Mouse (Mus musculus) hindbrain, embryonic 16.5 days (tissue): ENCODE measurements around the gene Kazn. TPM values are rescaled to one million over a fixed set of nuclear protein-coding genes. Genes with fewer than 3 reads are reported as not detected.

ENCODE experiments used
- ATAC-seq: fragments of 200-750 bp; cut with Nextera tagmentation; 2 replicates; pipeline ENCODE4 v1.8.0; 2017; ENCODE audit warnings: moderate TSS enrichment, moderate library complexity
- H3K27ac ChIP-seq: fragments of 300-500 bp; sonication (generic); 2 replicates; pipeline ENCODE4 v1.5.1; 2014; ENCODE audit warnings: low read depth, mild to moderate bottlenecking, control low read depth, low read length, moderate library complexity
- H3K27me3 ChIP-seq: fragments of 300-500 bp; sonication (generic); replicated peaks from 2 replicates; pipeline ENCODE4 v1.6.1; 2014; ENCODE audit warnings: low read length; ENCODE audit not compliant: control insufficient read depth, insufficient read depth
- H3K36me3 ChIP-seq: fragments of 300-500 bp; sonication (generic); 2 replicates; pipeline ENCODE4 v1.6.1; 2014; ENCODE audit warnings: mild to moderate bottlenecking, low read length, moderate library complexity, mixed read lengths; ENCODE audit not compliant: control insufficient read depth, insufficient read depth
- H3K4me1 ChIP-seq: fragments of 300-500 bp; sonication (generic); 2 replicates; pipeline ENCODE4 v1.6.1; 2014; ENCODE audit warnings: low read depth, low read length; ENCODE audit not compliant: control insufficient read depth, insufficient read depth
- H3K4me2 ChIP-seq: fragments of 300-500 bp; sonication (generic); 2 replicates; pipeline ENCODE4 v1.6.1; 2014; ENCODE audit warnings: mild to moderate bottlenecking, low read length, control low read depth, moderate library complexity
- H3K4me3 ChIP-seq: fragments of 300-500 bp; sonication (generic); 2 replicates; pipeline ENCODE4 v1.5.1; 2014; ENCODE audit warnings: mild to moderate bottlenecking, low read length, control low read depth, moderate library complexity
- H3K9ac ChIP-seq: fragments of 300-500 bp; sonication (generic); 2 replicates; pipeline ENCODE4 v1.6.1; 2014; ENCODE audit warnings: low read depth, mild to moderate bottlenecking, control low read depth, low read length, moderate library complexity
- H3K9me3 ChIP-seq: fragments of 300-500 bp; sonication (generic); 2 replicates; pipeline ENCODE4 v1.6.1; 2014; ENCODE audit warnings: mild to moderate bottlenecking, low read length, moderate library complexity; ENCODE audit not compliant: control insufficient read depth
- whole genome bisulfite sequencing: fragments of 180-500 bp; shearing (Covaris S2); extraction: QIAGEN DNeasy Blood & Tissue Kit; methylation state at CpG from one replicate; pipeline ENCODE4 v1.1.7; 2014; 5-methylcytosine and 5-hydroxymethylcytosine counted together
- polyA plus RNA-seq: library from polyadenylated mRNA; unstranded; fragments of >200 nt; fragmentation: Nextera tagmentation; extraction: Ambion mirVana; gene quantifications from 2 replicates; pipeline ENCODE4 v1.2.1, GENCODE M21; 2015

Kazn gene
- polyA plus RNA-seq, 1 experiment from 2014 or later = 26.4 TPM

- Histone ChIP-seq H3K27me3 (no peaks in the 10 kb centered on the region), H3K4me1 (peaks cover 4% of the 10 kb centered on the region; the same call in 1 of the 2 replicates), H3K9ac (no peak overlapping the region), H3K4me3 (no peak overlapping the region), H3K4me2 (no peak overlapping the region), H3K36me3 (no peaks in the 10 kb centered on the region), H3K27ac (no peak overlapping the region), H3K9me3 (no peaks in the 10 kb centered on the region)
- ATAC-seq = peak; percentile 43
- 6% methylated on average over 5 of the region's 5 CpGs for WGBS
Measured at GRCm38 (mm10) chr4:142248426-142248825, 9.2 kb upstream of the Kazn start.

- H3K4me3 ChIP-seq = no peak overlapping the region
- no peaks in the 10 kb centered on the region for H3K9me3 ChIP-seq
- no peaks in the 10 kb centered on the region for H3K27me3 ChIP-seq
- 17% methylated on average over 5 of the region's 5 CpGs for WGBS
- no peak overlapping the region for H3K27ac ChIP-seq
- no peaks in the 10 kb centered on the region for H3K36me3 ChIP-seq
- H3K4me2 ChIP-seq = no peak overlapping the region
- peaks cover 4% of the 10 kb centered on the region; the same call in 1 of the 2 replicates for H3K4me1 ChIP-seq
- ATAC-seq = peak; percentile 16; the same call in 1 of the 2 replicates
- no peak overlapping the region for H3K9ac ChIP-seq
Measured at GRCm38 (mm10) chr4:142246698-142247097, 7.5 kb upstream of the Kazn start.

GRCm38 (mm10) chr4:142244641-142245040, 5.4 kb upstream of the Kazn start:
- 91% methylated on average over 5 of the region's 5 CpGs for WGBS
- Histone ChIP-seq H3K4me2 (no peak overlapping the region), H3K27ac (no peak overlapping the region), H3K27me3 (no peaks in the 10 kb centered on the region), H3K36me3 (no peaks in the 10 kb centered on the region), H3K9me3 (no peaks in the 10 kb centered on the region), H3K9ac (no peak overlapping the region), H3K4me3 (no peak overlapping the region), H3K4me1 (peaks cover 5% of the 10 kb centered on the region)
- no peak for ATAC-seq

- no peak for ATAC-seq
- 85% methylated on average over 6 of the region's 6 CpGs for WGBS
- H3K4me1 ChIP-seq = peaks cover 14% of the 10 kb centered on the region
- H3K9ac ChIP-seq = no peak overlapping the region
- no peak overlapping the region for H3K27ac ChIP-seq
- no peaks in the 10 kb centered on the region for H3K36me3 ChIP-seq
- no peaks in the 10 kb centered on the region for H3K27me3 ChIP-seq
- H3K9me3 ChIP-seq = no peaks in the 10 kb centered on the region
- H3K4me2 ChIP-seq = no peak overlapping the region
- H3K4me3 ChIP-seq = no peak overlapping the region
Measured at GRCm38 (mm10) chr4:142242750-142243383, 3.7 kb upstream of the Kazn start.

DNA sequence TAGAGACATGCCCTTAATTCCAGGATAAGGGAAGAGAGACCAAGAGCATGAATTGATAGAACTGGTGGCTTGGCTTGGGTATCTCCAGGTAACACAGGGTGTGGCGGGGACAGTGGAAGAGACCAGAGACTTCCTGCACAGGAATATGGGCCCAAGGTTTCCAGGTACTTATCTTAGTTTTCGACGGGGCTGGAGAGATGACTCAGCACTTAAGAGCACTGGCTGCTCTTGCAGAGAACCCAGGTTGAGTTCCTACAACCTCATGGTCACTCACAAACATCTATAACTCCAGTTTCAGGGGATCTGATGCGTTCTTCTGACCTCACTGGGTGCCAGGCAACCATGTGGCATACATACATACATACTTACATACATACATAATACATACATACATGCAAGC, 3.0 kb upstream of the Kazn start:
- H3K4me2 ChIP-seq = no peak overlapping the region
- H3K4me3 ChIP-seq = no peak overlapping the region
- no peaks in the 10 kb centered on the region for H3K9me3 ChIP-seq
- ATAC-seq = no peak
- H3K4me1 ChIP-seq = peaks cover 19% of the 10 kb centered on the region
- H3K36me3 ChIP-seq = no peaks in the 10 kb centered on the region
- H3K27me3 ChIP-seq = no peaks in the 10 kb centered on the region
- no peak overlapping the region for H3K27ac ChIP-seq
- H3K9ac ChIP-seq = no peak overlapping the region
- WGBS = 88% methylated on average over 4 of the region's 4 CpGs

DNA sequence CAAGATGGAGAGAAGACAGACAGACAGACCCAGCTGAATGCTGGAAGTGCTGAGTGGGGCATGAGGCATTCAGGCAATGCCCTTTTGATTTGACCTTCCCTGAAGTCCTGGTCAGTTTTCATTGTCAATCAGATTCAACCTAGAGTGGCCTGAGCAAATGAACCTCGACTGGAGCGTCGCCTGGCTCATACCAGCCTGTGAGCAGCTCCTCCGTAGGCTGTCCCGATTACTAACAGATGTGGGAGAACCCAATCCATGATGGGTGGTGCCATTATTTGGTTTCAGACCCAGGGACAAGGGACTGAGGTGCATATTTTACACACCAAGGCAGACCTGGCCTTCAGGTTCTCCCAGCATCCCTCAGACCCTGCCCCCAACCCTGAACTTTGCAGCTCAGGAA, 1.7 kb upstream of the Kazn start:
- H3K4me3 ChIP-seq = no peak overlapping the region
- no peaks in the 10 kb centered on the region for H3K9me3 ChIP-seq
- no peak for ATAC-seq
- no peak overlapping the region for H3K4me2 ChIP-seq
- peaks cover 17% of the 10 kb centered on the region for H3K4me1 ChIP-seq
- whole genome bisulfite sequencing = 66% methylated on average over 5 of the region's 5 CpGs
- no peaks in the 10 kb centered on the region for H3K36me3 ChIP-seq
- no peak overlapping the region for H3K9ac ChIP-seq
- no peaks in the 10 kb centered on the region for H3K27me3 ChIP-seq
- no peak overlapping the region for H3K27ac ChIP-seq

GRCm38 (mm10) chr4:142238486-142239239, 538 bp downstream of the Kazn start:
- peak overlapping the region; percentile 67 for H3K4me3 ChIP-seq
- H3K27ac ChIP-seq = peak overlapping the region; percentile 57
- no peaks in the 10 kb centered on the region for H3K9me3 ChIP-seq
- H3K4me2 ChIP-seq = peak overlapping the region; percentile 98
- WGBS = under 1% methylated on average over 59 of the region's 69 CpGs
- H3K27me3 ChIP-seq = no peaks in the 10 kb centered on the region
- H3K36me3 ChIP-seq = no peaks in the 10 kb centered on the region
- peak overlapping the region; percentile 83 for H3K9ac ChIP-seq
- peak; percentile 49 for ATAC-seq
- H3K4me1 ChIP-seq = peaks cover 17% of the 10 kb centered on the region

DNA sequence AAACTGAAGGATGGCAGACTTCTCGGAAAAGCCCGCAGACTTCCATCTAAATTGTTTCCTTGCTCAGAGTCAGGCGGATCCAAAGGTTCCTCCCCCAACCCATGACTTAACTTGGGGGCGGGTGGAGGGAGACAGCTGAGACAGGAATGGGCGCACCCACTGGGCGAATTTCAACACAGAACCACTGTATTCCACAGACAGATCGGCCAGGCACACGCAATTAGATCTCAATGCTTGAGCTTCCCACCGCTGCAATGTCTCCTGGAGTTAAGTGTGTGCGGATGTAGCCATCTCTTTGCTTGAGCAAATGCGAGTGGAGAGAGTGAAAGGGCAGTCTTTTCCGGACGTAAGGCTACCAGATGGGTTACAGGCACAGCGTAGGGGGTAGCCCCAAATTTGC, 1.2 kb downstream of the Kazn start:
- Histone ChIP-seq H3K4me3 (peak overlapping the region; percentile 67), H3K4me2 (peak overlapping the region; percentile 98), H3K4me1 (peaks cover 17% of the 10 kb centered on the region), H3K9ac (peak overlapping the region; percentile 83), H3K27ac (no peak overlapping the region), H3K36me3 (no peaks in the 10 kb centered on the region), H3K9me3 (no peaks in the 10 kb centered on the region), H3K27me3 (no peaks in the 10 kb centered on the region)
- ATAC-seq = 0 out of 2 replicates have a peak, but pooled peaks have one; percentile 1
- 21% methylated on average over 14 of the region's 14 CpGs for WGBS

GRCm38 (mm10) chr4:142236681-142237080, 2.5 kb downstream of the Kazn start:
- Histone ChIP-seq H3K4me3 (no peak overlapping the region), H3K9me3 (no peaks in the 10 kb centered on the region), H3K4me1 (peaks cover 17% of the 10 kb centered on the region), H3K27me3 (no peaks in the 10 kb centered on the region), H3K36me3 (no peaks in the 10 kb centered on the region), H3K9ac (no peak overlapping the region), H3K27ac (no peak overlapping the region), H3K4me2 (no peak overlapping the region)
- WGBS = 82% methylated on average over 4 of the region's 4 CpGs
- ATAC-seq = no peak
